8 mouse cellular contexts compared by ENCODE assay signal in the genomic region with DNA sequence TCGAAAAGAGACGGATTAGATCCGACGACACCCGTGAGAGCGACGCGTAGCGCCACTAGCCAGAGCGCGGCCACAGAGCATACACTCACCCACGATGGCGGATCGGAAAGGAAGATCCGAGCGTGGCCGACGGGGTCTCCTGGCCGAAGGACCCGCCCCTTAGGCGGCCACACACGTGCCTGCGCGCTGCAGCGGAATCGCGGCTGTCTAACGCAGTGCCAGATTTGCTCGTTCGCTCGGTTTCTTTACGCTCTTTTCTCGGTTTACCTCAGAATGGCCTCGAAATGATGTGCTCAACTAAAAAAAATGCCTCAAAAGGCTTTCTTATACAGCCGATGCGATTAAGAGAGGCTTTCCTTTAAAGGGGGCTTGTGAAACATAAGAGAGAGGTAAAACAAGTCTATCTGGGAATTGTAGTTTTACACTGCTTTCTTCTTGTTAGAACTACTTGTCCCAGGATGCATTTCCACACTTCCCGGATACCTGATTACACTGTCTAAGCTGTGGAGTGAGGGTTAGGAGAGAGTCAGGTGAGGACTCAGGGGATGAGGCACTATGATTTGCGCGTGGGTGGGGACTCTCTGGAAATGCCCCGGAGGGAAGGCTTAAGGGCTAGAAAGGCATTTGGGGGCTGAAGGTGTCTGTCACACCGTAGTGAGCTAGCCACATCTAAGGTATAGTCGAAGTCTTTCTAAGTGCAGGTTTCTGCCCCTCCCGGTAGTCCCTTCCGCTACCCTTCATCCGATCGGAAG. TPM values are rescaled to one million over a fixed set of nuclear protein-coding genes. Genes with fewer than 3 reads are reported as not detected.
DNase-seq lines count a peak whose midpoint lies in the region; ATAC-seq lines count a peak whose summit lies in the region.

Gene Clhc1 (plus strand): TSS at position 199 of the 752 bp plus-strand sequence.
Gene Rps27a (minus strand): TSS at position 358 of the 752 bp plus-strand sequence.

- H3K4me1 ChIP-seq in lung, embryonic 16.5 days (replicated peaks; ENCODE audit: control insufficient read depth, insufficient read depth, low read length), result peaks cover 10% of the 10 kb centered on the region

- ATAC-seq in hematopoietic stem cell, adult 5-6 weeks (replicated peaks in 1 of 2; ENCODE audit: insufficient read depth in 1 of 2, low FRiP score in 2 of 2, low TSS enrichment in 1 of 2, low read depth in 1 of 2, poor library complexity in 2 of 2, severe bottlenecking in 2 of 2), result peak; percentile 89 to 91
- ATAC-seq in lung, embryonic 16.5 days (ENCODE audit: low read depth), result peak; percentile 97

- peak; percentile 95 for DNase-seq in MEL-GATA-1-ER (ENCODE audit: extremely low read depth, low read depth)
- DNase-seq in cerebellum, adult 8-10 months, result peak; percentile 94
- DNase-seq in forelimb bud, embryonic 11.5 days (ENCODE audit: low read depth, low spot score), result peak; percentile 93
- DNase-seq in layer of hippocampus, adult 9-10 months (ENCODE audit: low spot score), result peak; percentile 85
- DNase-seq in ovary, postnatal 10 days (ENCODE audit: low spot score), result peak; percentile 95
- peak; percentile 81 to 95 for DNase-seq in thymus, postnatal 10 days (ENCODE audit: low spot score in 2 of 2)

- peak within 1 kb of the TSS; percentile 72 for H3K4me2 ChIP-seq in lung, embryonic 16.5 days (ENCODE audit: low read depth, low read length)

- H3K36me3 ChIP-seq in lung, embryonic 16.5 days (ENCODE audit: control insufficient read depth, insufficient read depth, low read length), result peaks cover 18% of the 10 kb centered on the region

- peak within 1 kb of the TSS; percentile 88 for H3K4me3 ChIP-seq in lung, embryonic 16.5 days (ENCODE audit: low read length)

- peak within 1 kb of the TSS; percentile 92 for H3K9ac ChIP-seq in lung, embryonic 16.5 days (ENCODE audit: low read length)

- H3K27me3 ChIP-seq in lung, embryonic 16.5 days (ENCODE audit: control insufficient read depth, insufficient read depth, low read depth, low read length), result no peaks in the 10 kb centered on the region

- H3K27ac ChIP-seq in lung, embryonic 16.5 days (ENCODE audit: low read length), result peak within 1 kb of the TSS; percentile 69

- no peaks in the 10 kb centered on the region for H3K9me3 ChIP-seq in lung, embryonic 16.5 days (ENCODE audit: control insufficient read depth, low read length)

- WGBS in lung, embryonic 16.5 days, result under 1% methylated on average over 46 of the region's 46 CpGs

RNA-seq across cellular contexts. Expression of gene Clhc1, which starts in this region (rescaled TPM):
- not detected in 2 replicates for total RNA-seq in hematopoietic stem cell, adult 5-6 weeks (2017)
- 0.21 and 0.34 TPM in 2 replicates for polyA plus RNA-seq in lung, embryonic 16.5 days (2015; fragmentation: Nextera tagmentation; extraction: Ambion mirVana)

RNA-seq across cellular contexts. Expression of gene Rps27a, which starts in this region (rescaled TPM):
- total RNA-seq in hematopoietic stem cell, adult 5-6 weeks (2017), result 774 and 1,451 TPM in 2 replicates
- polyA plus RNA-seq in lung, embryonic 16.5 days (2015; fragmentation: Nextera tagmentation; extraction: Ambion mirVana), result 974 and 1,066 TPM in 2 replicates

Comparison
In these comparisons a context has a peak if more than half of its experiments do, and no peak if none do; other contexts are left out.
1. Peak in every context shown above with its lines: DNase-seq, ATAC-seq, H3K4me3 ChIP-seq and H3K27ac ChIP-seq.